Mouse (Mus musculus) liver, adult 2 months (tissue): ENCODE measurements around the gene Ccdc134.

Experiments used
- CTCF ChIP-seq: fragments of 200-500 bp; IDR thresholded peaks from 2 replicates; pipeline ENCODE4 v1.5.1; 2011; ENCODE audit warnings: low read depth, low read length, control low read depth
- POLR2A ChIP-seq: fragments of 200-500 bp; IDR thresholded peaks from 2 replicates; pipeline ENCODE4 v1.6.1; 2011; ENCODE audit warnings: low read length, control low read depth; ENCODE audit not compliant: insufficient read depth; ENCODE audit errors: extremely low read depth

DNA sequence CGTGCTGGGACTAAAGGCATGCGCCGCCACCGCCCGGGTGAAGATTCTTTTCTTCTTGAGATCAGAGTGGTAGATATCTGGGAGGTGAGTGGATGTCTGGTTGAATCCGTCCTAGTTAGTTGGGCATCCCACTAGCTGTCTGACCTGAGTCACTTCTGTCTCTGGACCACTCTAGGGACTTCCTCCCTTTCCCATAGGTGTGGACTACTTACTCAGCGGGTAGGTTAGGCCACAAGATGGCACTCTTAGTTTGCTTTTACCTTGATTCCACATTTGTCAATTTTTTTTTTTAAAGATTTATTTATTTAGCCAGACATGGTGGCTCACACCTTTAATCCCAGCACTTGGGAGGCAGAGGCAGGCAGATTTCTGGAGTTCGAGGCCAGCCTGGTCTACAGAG, 11.5 kb downstream of the Ccdc134 start:
- TF ChIP-seq POLR2A: no peak
- TF ChIP-seq CTCF: no peak
